Mouse (Mus musculus) cortical plate, adult 2 months (tissue): ENCODE results near the gene Uqcr11.
A peak's percentile ranks its signal among the peaks of the same experiment; 100 is the strongest.

Source experiments
- CTCF ChIP-seq: fragments of 200-500 bp; IDR thresholded peaks from 2 replicates; pipeline ENCODE4 v1.5.1; 2011; ENCODE audit warnings: mild to moderate bottlenecking, control low read depth, low read length; ENCODE audit not compliant: insufficient read depth; ENCODE audit errors: extremely low read depth
- POLR2A ChIP-seq: fragments of 200-500 bp; IDR thresholded peaks from 2 replicates; pipeline ENCODE4 v1.6.1; 2011; ENCODE audit warnings: mild to moderate bottlenecking, low read length, control low read depth; ENCODE audit not compliant: insufficient read depth; ENCODE audit errors: extremely low read depth

- TF ChIP-seq POLR2A (no peak), CTCF (peak; percentile 29; the same call in 1 of the 2 replicates)
Observed at GRCm38 (mm10) chr10:80383431-80383830, 23.2 kb downstream of the Uqcr11 start.
